Mouse (Mus musculus): ENCODE data around the gene Usp38. TPM values are rescaled to one million over a fixed set of nuclear protein-coding genes. Genes with fewer than 3 reads are reported as not detected.
A peak's percentile ranks its signal among the peaks of the same experiment; 100 is the strongest.
"Not testable (repeated sequence)": the region's sequence is repeated elsewhere in the genome, so short reads cannot be mapped to it uniquely, and the experiment has no call there.

Gene Usp38
- 15.0 and 17.1 TPM in 2 replicates for polyA plus RNA-seq (2015; fragmentation: Nextera tagmentation; extraction: Ambion mirVana)

GRCm38 (mm10) chr8:81014789-81015699 lies at the start of gene Usp38:
Gene Usp38 (minus strand): TSS chr8:81014928.
- Histone ChIP-seq H3K36me3 (ENCODE audit: control insufficient read depth, insufficient read depth, low read length) (no peaks in the 10 kb centered on the region), H3K9me3 (ENCODE audit: control insufficient read depth, low read length) (no peaks in the 10 kb centered on the region), H3K4me2 (ENCODE audit: low read length) (peak within 1 kb of the TSS; percentile 100), H3K27me3 (replicated peaks; ENCODE audit: control insufficient read depth, insufficient read depth, low read length) (no peaks in the 10 kb centered on the region), H3K9ac (ENCODE audit: low read depth, low read length) (peak within 1 kb of the TSS; percentile 84), H3K4me1 (ENCODE audit: control insufficient read depth, insufficient read depth, low read depth, low read length) (peaks cover 23% of the 10 kb centered on the region), H3K27ac (ENCODE audit: low read depth, low read length) (peak within 1 kb of the TSS; percentile 97), H3K4me3 (ENCODE audit: low read length) (peak within 1 kb of the TSS; percentile 99)
- 3% methylated on average over 56 of the region's 57 CpGs for WGBS
- ATAC-seq: peak; percentile 99

- no peaks in the 10 kb centered on the region for H3K36me3 ChIP-seq (ENCODE audit: control insufficient read depth, insufficient read depth, low read length)
- no peaks in the 10 kb centered on the region for H3K9me3 ChIP-seq (ENCODE audit: control insufficient read depth, low read length)
- WGBS: 88% methylated on average over 3 of the region's 3 CpGs
- H3K27me3 ChIP-seq (replicated peaks; ENCODE audit: control insufficient read depth, insufficient read depth, low read length): no peaks in the 10 kb centered on the region
- H3K4me2 ChIP-seq (ENCODE audit: low read length): no peak overlapping the region
- no peak overlapping the region for H3K4me3 ChIP-seq (ENCODE audit: low read length)
- H3K9ac ChIP-seq (ENCODE audit: low read depth, low read length): no peak overlapping the region
- no peak for ATAC-seq
- H3K27ac ChIP-seq (ENCODE audit: low read depth, low read length): no peak overlapping the region
- H3K4me1 ChIP-seq (ENCODE audit: control insufficient read depth, insufficient read depth, low read depth, low read length): no peaks in the 10 kb centered on the region
These were observed 47.8 kb upstream of the Usp38 start for GRCm38 (mm10) chr8:81062566-81062965.

GRCm38 (mm10) chr8:81061950-81062349 lies 47.2 kb upstream of the Usp38 start:
- peak; percentile 80; the same call in 1 of the 2 replicates for ATAC-seq
- H3K9me3 ChIP-seq (ENCODE audit: control insufficient read depth, low read length): no peaks in the 10 kb centered on the region
- 46% methylated on average over 3 of the region's 3 CpGs for WGBS

DNA sequence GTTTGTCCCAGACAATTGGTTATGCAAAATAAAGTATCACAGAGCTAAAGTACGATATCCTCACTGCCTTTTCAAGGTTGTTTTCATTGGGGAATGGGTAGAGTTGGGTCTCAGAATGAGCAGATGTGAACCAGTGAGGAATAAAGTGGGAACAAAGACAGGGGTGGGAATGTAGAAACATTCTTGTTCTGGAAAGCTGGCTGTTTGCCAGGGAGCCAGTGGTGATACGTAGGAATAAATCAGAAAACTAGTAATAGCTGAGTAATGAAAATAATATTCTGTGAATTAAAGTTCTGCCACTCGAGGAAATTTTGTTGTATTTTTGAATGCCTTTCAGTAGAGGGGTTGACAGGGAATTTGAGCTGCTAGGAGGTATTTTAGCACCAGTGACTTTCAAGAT lies 29.5 kb upstream of the Usp38 start:
- Histone ChIP-seq H3K9ac (ENCODE audit: low read depth, low read length) (no peak overlapping the region), H3K27me3 (replicated peaks; ENCODE audit: control insufficient read depth, insufficient read depth, low read length) (no peaks in the 10 kb centered on the region), H3K36me3 (ENCODE audit: control insufficient read depth, insufficient read depth, low read length) (no peaks in the 10 kb centered on the region), H3K4me1 (ENCODE audit: control insufficient read depth, insufficient read depth, low read depth, low read length) (no peaks in the 10 kb centered on the region), H3K4me3 (ENCODE audit: low read length) (no peak overlapping the region), H3K4me2 (ENCODE audit: low read length) (no peak overlapping the region), H3K27ac (ENCODE audit: low read depth, low read length) (no peak overlapping the region), H3K9me3 (ENCODE audit: control insufficient read depth, low read length) (no peaks in the 10 kb centered on the region)
- ATAC-seq: no peak
- 43% methylated on average over 3 of the region's 3 CpGs for WGBS

More at GRCm38 (mm10) chr8:81061950-81062349, 47.2 kb upstream of the Usp38 start:
- H3K36me3 ChIP-seq (ENCODE audit: control insufficient read depth, insufficient read depth, low read length): no peaks in the 10 kb centered on the region
- H3K4me1 ChIP-seq (ENCODE audit: control insufficient read depth, insufficient read depth, low read depth, low read length): no peaks in the 10 kb centered on the region
- H3K27me3 ChIP-seq (replicated peaks; ENCODE audit: control insufficient read depth, insufficient read depth, low read length): no peaks in the 10 kb centered on the region
- no peak overlapping the region for H3K4me2 ChIP-seq (ENCODE audit: low read length)
- H3K9ac ChIP-seq (ENCODE audit: low read depth, low read length): no peak overlapping the region
- H3K27ac ChIP-seq (ENCODE audit: low read depth, low read length): no peak overlapping the region
- H3K4me3 ChIP-seq (ENCODE audit: low read length): no peak overlapping the region

- no peak overlapping the region for H3K9ac ChIP-seq (ENCODE audit: low read depth, low read length)
- no peak for ATAC-seq
- no peaks in the 10 kb centered on the region for H3K4me1 ChIP-seq (ENCODE audit: control insufficient read depth, insufficient read depth, low read depth, low read length)
- no peak overlapping the region for H3K4me3 ChIP-seq (ENCODE audit: low read length)
- no peak overlapping the region for H3K4me2 ChIP-seq (ENCODE audit: low read length)
- H3K36me3 ChIP-seq (ENCODE audit: control insufficient read depth, insufficient read depth, low read length): no peaks in the 10 kb centered on the region
- no peaks in the 10 kb centered on the region for H3K27me3 ChIP-seq (replicated peaks; ENCODE audit: control insufficient read depth, insufficient read depth, low read length)
- H3K27ac ChIP-seq (ENCODE audit: low read depth, low read length): no peak overlapping the region
- WGBS: 45% methylated on average over 2 of the region's 2 CpGs
- peaks cover 5% of the 10 kb centered on the region for H3K9me3 ChIP-seq (ENCODE audit: control insufficient read depth, low read length)
These were observed 13.3 kb upstream of the Usp38 start for GRCm38 (mm10) chr8:81027991-81028390.

DNA sequence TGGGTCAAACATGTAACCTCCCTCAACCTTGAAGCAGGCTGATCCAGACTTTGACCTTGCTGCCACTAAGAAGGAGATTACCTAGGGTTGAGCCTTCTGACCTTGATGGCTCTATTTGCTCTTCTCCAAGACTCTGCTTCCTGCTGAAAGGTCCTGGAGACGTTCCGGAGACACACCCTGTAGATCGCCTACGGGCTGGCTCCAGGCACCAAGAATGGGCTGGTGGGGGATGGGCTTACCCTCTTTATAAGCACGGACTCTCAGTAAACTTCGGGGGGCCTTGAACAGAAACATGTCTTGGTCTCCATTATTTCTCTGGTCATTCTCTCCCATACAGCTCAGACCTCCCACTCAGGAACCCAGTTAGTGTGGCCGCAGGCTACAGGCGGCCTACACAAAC lies 2.8 kb upstream of the Usp38 start:
- not testable (repeated sequence) for H3K4me3 ChIP-seq (ENCODE audit: low read length); H3K9me3 ChIP-seq (ENCODE audit: control insufficient read depth, low read length); ATAC-seq; H3K27me3 ChIP-seq (replicated peaks; ENCODE audit: control insufficient read depth, insufficient read depth, low read length); H3K4me2 ChIP-seq (ENCODE audit: low read length); H3K36me3 ChIP-seq (ENCODE audit: control insufficient read depth, insufficient read depth, low read length); H3K9ac ChIP-seq (ENCODE audit: low read depth, low read length); H3K27ac ChIP-seq (ENCODE audit: low read depth, low read length)
- WGBS: 86% methylated on average over 8 of the region's 8 CpGs
- peaks cover 17% of the 10 kb centered on the region for H3K4me1 ChIP-seq (ENCODE audit: control insufficient read depth, insufficient read depth, low read depth, low read length)

DNA sequence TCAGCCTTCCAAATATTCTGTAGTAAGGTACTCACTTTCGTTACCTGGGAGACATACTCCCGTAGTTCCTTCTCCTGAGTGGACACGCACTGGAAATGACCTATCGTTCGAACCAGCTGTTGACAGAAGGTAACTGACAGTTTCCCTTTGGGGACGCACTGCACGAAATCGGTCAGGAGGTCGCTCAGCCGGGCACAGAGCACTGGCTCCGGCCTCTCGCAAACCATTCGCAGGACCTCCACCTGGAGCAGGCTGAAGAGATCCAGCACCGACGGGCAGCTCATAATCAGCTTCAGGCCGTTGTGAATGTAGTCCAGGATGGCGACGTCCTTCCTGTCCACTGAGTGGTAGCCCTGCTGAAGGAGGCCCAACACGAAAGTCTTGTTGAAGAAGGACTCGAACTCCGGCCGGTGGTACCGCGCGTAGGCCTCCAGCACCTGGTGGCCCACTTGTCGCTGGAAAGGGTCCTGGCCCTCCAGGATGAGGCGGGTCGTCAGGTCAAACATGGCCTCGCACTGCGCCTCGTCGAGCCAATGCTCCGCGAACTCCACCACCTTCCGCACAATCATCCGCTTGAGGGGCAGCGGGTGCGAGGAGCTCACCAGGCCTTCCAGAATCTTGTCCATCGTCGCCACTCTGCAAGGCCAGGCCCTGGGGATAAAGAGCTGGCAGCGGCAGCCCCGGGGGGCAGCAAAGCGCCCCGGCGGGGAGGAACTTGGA lies 757 bp downstream of the Usp38 start:
- Histone ChIP-seq H3K36me3 (ENCODE audit: control insufficient read depth, insufficient read depth, low read length) (no peaks in the 10 kb centered on the region), H3K27ac (ENCODE audit: low read depth, low read length) (peak overlapping the region; percentile 74), H3K4me1 (ENCODE audit: control insufficient read depth, insufficient read depth, low read depth, low read length) (peaks cover 23% of the 10 kb centered on the region), H3K4me3 (ENCODE audit: low read length) (peak overlapping the region; percentile 99), H3K27me3 (replicated peaks; ENCODE audit: control insufficient read depth, insufficient read depth, low read length) (no peaks in the 10 kb centered on the region), H3K4me2 (ENCODE audit: low read length) (peak overlapping the region; percentile 100), H3K9me3 (ENCODE audit: control insufficient read depth, low read length) (no peaks in the 10 kb centered on the region), H3K9ac (ENCODE audit: low read depth, low read length) (peak overlapping the region; percentile 75)
- ATAC-seq: no peak
- WGBS: 4% methylated on average over 45 of the region's 45 CpGs

- H3K4me1 ChIP-seq (ENCODE audit: control insufficient read depth, insufficient read depth, low read depth, low read length): peaks cover 23% of the 10 kb centered on the region
- 85% methylated on average over 2 of the region's 2 CpGs for WGBS
- peak overlapping the region; percentile 46; the same call in 1 of the 2 replicates for H3K9ac ChIP-seq (ENCODE audit: low read depth, low read length)
- H3K27me3 ChIP-seq (replicated peaks; ENCODE audit: control insufficient read depth, insufficient read depth, low read length): no peaks in the 10 kb centered on the region
- peaks cover 3% of the 10 kb centered on the region; the same call in 1 of the 2 replicates for H3K36me3 ChIP-seq (ENCODE audit: control insufficient read depth, insufficient read depth, low read length)
- peak overlapping the region; percentile 99 for H3K4me3 ChIP-seq (ENCODE audit: low read length)
- peak overlapping the region; percentile 100 for H3K4me2 ChIP-seq (ENCODE audit: low read length)
- H3K9me3 ChIP-seq (ENCODE audit: control insufficient read depth, low read length): no peaks in the 10 kb centered on the region
- ATAC-seq: no peak
- no peak overlapping the region for H3K27ac ChIP-seq (ENCODE audit: low read depth, low read length)
These were observed 2.0 kb downstream of the Usp38 start for GRCm38 (mm10) chr8:81012699-81013098.

DNA sequence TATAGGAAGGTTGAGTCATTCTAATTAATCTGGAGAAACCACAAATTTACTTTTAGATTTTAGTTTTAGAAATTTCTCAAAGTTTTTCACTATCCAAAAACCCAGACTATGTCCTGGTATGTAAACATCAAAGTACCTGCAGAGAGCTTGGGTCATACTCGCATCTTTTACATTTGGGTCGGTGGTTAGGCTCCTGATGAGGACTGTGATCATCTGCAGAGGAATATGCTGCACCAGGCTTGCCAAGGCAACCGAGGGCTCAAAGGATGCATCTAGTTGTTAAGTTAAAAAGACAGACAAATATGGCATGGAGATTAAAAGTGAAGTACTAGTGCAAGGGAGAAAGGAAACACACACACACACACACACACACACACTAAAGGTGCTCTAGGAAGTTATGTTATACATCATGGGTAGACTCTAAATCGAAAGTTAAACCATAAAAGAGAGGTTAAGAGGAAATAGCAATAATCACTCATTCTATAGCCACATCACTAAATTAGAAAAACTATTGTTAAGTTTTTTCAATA lies 2.6 kb downstream of the Usp38 start:
- Histone ChIP-seq H3K36me3 (ENCODE audit: control insufficient read depth, insufficient read depth, low read length) (peaks cover 3% of the 10 kb centered on the region; the same call in 1 of the 2 replicates), H3K4me2 (ENCODE audit: low read length) (peak overlapping the region; percentile 45), H3K4me1 (ENCODE audit: control insufficient read depth, insufficient read depth, low read depth, low read length) (peaks cover 23% of the 10 kb centered on the region), H3K9ac (ENCODE audit: low read depth, low read length) (no peak overlapping the region), H3K27ac (ENCODE audit: low read depth, low read length) (no peak overlapping the region), H3K9me3 (ENCODE audit: control insufficient read depth, low read length) (no peaks in the 10 kb centered on the region), H3K27me3 (replicated peaks; ENCODE audit: control insufficient read depth, insufficient read depth, low read length) (no peaks in the 10 kb centered on the region), H3K4me3 (ENCODE audit: low read length) (no peak overlapping the region)
- no peak for ATAC-seq
- 86% methylated on average over 4 of the region's 4 CpGs for WGBS
